Mouse (Mus musculus): ENCODE results near the gene Gm16429. TPM values are rescaled to one million over a fixed set of nuclear protein-coding genes. Genes with fewer than 3 reads are reported as not detected.

Gm16429 gene
- polyA plus RNA-seq (2017; shearing (Covaris generic)), result not detected

GRCm38 (mm10) chr5:93928952-93929351 is at the start of gene Gm16429:
Gene Gm16429 (minus strand): TSS chr5:93929052.

Other genes with a start within 250 kb of the Gm16429 start
- not detected for gene Gm7792, start 85.3 kb downstream of the Gm16429 start, polyA plus RNA-seq (2017; shearing (Covaris generic))
- gene BC061212, start 141.5 kb upstream of the Gm16429 start, polyA plus RNA-seq (2017; shearing (Covaris generic)), result not detected
- not detected for gene Gm6351, start 147.3 kb upstream of the Gm16429 start, polyA plus RNA-seq (2017; shearing (Covaris generic))

Data from CD4-positive, CD25-positive, alpha-beta regulatory T cell, adult 9 weeks (primary cell).